Mouse (Mus musculus): ENCODE data around the gene Galnt14.

Galnt14 gene

GRCm38 (mm10) chr17:73507804-73508535 is 202.3 kb downstream of the Galnt14 start:
- DNase-seq (ENCODE audit: low spot score in 2 of 2), result no peak

- no peak for DNase-seq (ENCODE audit: low spot score in 2 of 2)
These were observed 206.1 kb downstream of the Galnt14 start for GRCm38 (mm10) chr17:73504111-73504510.

- no peak for DNase-seq (ENCODE audit: low spot score in 2 of 2)
These were observed 207.6 kb downstream of the Galnt14 start for GRCm38 (mm10) chr17:73502613-73503012.

- DNase-seq (ENCODE audit: low spot score in 2 of 2), result no peak
These were observed 220.7 kb downstream of the Galnt14 start for GRCm38 (mm10) chr17:73489519-73489918.

GRCm38 (mm10) chr17:73487792-73488191 is 222.5 kb downstream of the Galnt14 start:
- DNase-seq (ENCODE audit: low spot score in 2 of 2), result peak in 1 of 2 experiments; percentile 17

- DNase-seq (ENCODE audit: low spot score in 2 of 2), result no peak
These were observed 222.9 kb downstream of the Galnt14 start for GRCm38 (mm10) chr17:73487380-73487779.

GRCm38 (mm10) chr17:73477096-73478076 is 232.9 kb downstream of the Galnt14 start:
- no peak for DNase-seq (ENCODE audit: low spot score in 2 of 2)

- DNase-seq (ENCODE audit: low spot score in 2 of 2), result no peak
These were observed 235.9 kb downstream of the Galnt14 start for GRCm38 (mm10) chr17:73474371-73474770.

- DNase-seq (ENCODE audit: low spot score in 2 of 2), result no peak
These were observed 237.2 kb downstream of the Galnt14 start for GRCm38 (mm10) chr17:73473012-73473411.

GRCm38 (mm10) chr17:73460874-73461273 is 249.4 kb downstream of the Galnt14 start:
- DNase-seq (ENCODE audit: low spot score in 2 of 2), result no peak

GRCm38 (mm10) chr17:73458741-73459140 is 251.5 kb downstream of the Galnt14 start:
- no peak for DNase-seq (ENCODE audit: low spot score in 2 of 2)

GRCm38 (mm10) chr17:73456551-73456950 is 253.7 kb downstream of the Galnt14 start:
- no peak for DNase-seq (ENCODE audit: low spot score in 2 of 2)

- no peak for DNase-seq (ENCODE audit: low spot score in 2 of 2)
These were observed 256.6 kb downstream of the Galnt14 start for GRCm38 (mm10) chr17:73453646-73454045.

- DNase-seq (ENCODE audit: low spot score in 2 of 2), result no peak
These were observed 258.0 kb downstream of the Galnt14 start for GRCm38 (mm10) chr17:73452151-73452760.

- no peak for DNase-seq (ENCODE audit: low spot score in 2 of 2)
These were observed 261.1 kb downstream of the Galnt14 start for GRCm38 (mm10) chr17:73449104-73449503.

All from urinary bladder, postnatal 4 days (tissue).